Mouse (Mus musculus) stomach, postnatal 0 days (tissue): ENCODE measurements at regions not wholly inside any gene's neighbourhood (a gene's known extent, or its start where the extent isn't known, plus 50 kb on each side); places are given as distances from the start of the nearest gene placed in this dataset.

Experiments
- ATAC-seq: fragments of 200-750 bp; cut with Nextera tagmentation; 2 replicates; pipeline ENCODE4 v1.8.0; 2017; ENCODE audit not compliant: low FRiP score, low TSS enrichment
- DNase-seq: peaks from one replicate; pipeline ENCODE4 v3.0.0-alpha.2; 2016; ENCODE audit warnings: low spot score
- H3K27ac ChIP-seq: fragments of 300-500 bp; sonication (generic); replicated peaks from 2 replicates; pipeline ENCODE4 v1.5.1; 2014; ENCODE audit warnings: mild to moderate bottlenecking, control low read depth
- H3K27me3 ChIP-seq: fragments of 300-500 bp; sonication (generic); 2 replicates; pipeline ENCODE4 v1.6.1; 2014; ENCODE audit warnings: low read length; ENCODE audit not compliant: control insufficient read depth, insufficient read depth
- H3K36me3 ChIP-seq: fragments of 300-500 bp; sonication (generic); 2 replicates; pipeline ENCODE4 v1.6.1; 2014; ENCODE audit warnings: low read length, mixed read lengths; ENCODE audit not compliant: control insufficient read depth, insufficient read depth
- H3K4me1 ChIP-seq: fragments of 300-500 bp; sonication (generic); replicated peaks from 2 replicates; pipeline ENCODE4 v1.6.1; 2014; ENCODE audit warnings: antibody characterized with exemption; ENCODE audit not compliant: control insufficient read depth, insufficient read depth
- H3K4me2 ChIP-seq: fragments of 300-500 bp; sonication (generic); replicated peaks from 2 replicates; pipeline ENCODE4 v1.6.1; 2014; ENCODE audit warnings: low read depth, mild to moderate bottlenecking, control low read depth, moderate library complexity
- H3K4me3 ChIP-seq: fragments of 300-500 bp; sonication (generic); 2 replicates; pipeline ENCODE4 v1.5.1; 2014; ENCODE audit warnings: low read depth, low read length, control low read depth
- H3K9ac ChIP-seq: fragments of 300-500 bp; sonication (generic); 2 replicates; pipeline ENCODE4 v1.6.1; 2014; ENCODE audit warnings: mild to moderate bottlenecking, low read length, control low read depth, mixed read lengths
- H3K9me3 ChIP-seq: fragments of 300-500 bp; sonication (generic); 2 replicates; pipeline ENCODE4 v1.6.1; 2016; ENCODE audit warnings: low read length; ENCODE audit not compliant: control insufficient read depth
- CTCF ChIP-seq: IDR thresholded peaks from 2 replicates; pipeline ENCODE4 v1.5.1; 2016; ENCODE audit warnings: antibody characterized with exemption, low read depth, mild to moderate bottlenecking, moderate library complexity
- EP300 ChIP-seq: optimal IDR thresholded peaks from 2 replicates; pipeline ENCODE3; 2016; ENCODE audit warnings: antibody characterized with exemption
- WGBS: fragments of 180-500 bp; shearing (Covaris S2); extraction: QIAGEN DNeasy Blood & Tissue Kit; methylation state at CpG from one replicate; pipeline ENCODE4 v1.1.7; 2014; 5-methylcytosine and 5-hydroxymethylcytosine counted together

DNA sequence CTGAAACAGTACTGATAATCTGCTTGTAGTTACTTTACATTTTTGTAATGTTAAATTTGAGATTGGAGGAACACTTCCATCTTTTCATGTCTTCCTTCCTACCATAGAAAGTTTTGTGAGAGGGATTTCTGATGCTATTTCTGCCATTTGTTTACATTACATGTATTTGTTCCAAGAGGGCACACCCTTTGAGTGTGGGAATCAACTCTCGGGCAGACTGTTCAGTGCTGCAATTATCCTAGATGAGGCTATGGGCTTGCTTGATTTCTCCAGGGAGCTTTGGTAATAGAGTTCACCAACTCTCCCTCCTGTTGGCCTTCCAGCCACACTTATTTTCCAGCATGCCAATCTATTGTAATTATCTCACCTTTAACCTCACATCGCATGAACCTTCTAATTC lies 52.4 kb downstream of the Gm13691 start:
- H3K4me1 ChIP-seq = no peaks in the 10 kb centered on the region
- no peak overlapping the region for H3K27ac ChIP-seq
- ATAC-seq = no peak
- H3K9me3 ChIP-seq = no peaks in the 10 kb centered on the region
- 27% methylated on average over 2 of the region's 2 CpGs for WGBS
- no peak overlapping the region for H3K4me2 ChIP-seq
- no peak for DNase-seq
- H3K9ac ChIP-seq = no peak overlapping the region
- no peak overlapping the region for H3K4me3 ChIP-seq
- TF ChIP-seq EP300 (no peak), CTCF (no peak)
- no peaks in the 10 kb centered on the region for H3K36me3 ChIP-seq
- no peaks in the 10 kb centered on the region for H3K27me3 ChIP-seq

DNA sequence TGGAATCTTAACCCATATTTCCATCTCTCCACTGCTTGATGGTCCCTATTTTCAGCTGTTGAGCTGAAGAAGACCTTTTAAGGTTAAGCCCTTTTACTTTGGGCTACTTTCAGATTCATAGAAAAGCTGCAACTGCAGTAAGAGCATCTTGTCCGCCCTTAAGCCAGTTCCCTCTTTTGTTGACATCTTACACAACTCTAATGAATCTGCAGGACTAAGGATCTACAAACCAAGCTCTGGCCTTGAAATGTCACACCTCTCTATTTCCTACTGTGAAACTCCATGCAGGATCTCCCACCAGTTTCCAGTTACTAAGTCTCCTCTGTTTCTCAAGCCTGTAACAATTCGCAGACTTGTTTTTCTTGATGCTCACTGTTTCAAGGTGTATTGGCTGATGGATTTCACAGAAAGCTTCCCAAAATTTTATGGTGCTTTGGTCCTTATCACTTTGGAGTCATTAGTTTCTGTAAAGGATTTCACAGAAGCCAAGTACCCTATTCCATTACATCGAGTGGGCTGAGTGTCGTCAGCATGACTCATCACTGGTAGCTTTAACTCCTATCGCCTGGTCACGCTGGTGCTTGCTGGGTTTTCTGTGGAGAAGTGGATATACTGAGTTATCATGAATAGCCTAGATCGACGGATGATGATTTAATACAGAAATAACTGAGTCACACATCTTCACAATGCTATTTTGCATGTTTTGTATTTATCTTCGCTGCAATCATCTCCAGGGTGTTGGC lies 58.2 kb downstream of the Gm13691 start:
- TF ChIP-seq CTCF (no peak), EP300 (no peak)
- WGBS = 61% methylated on average over 9 of the region's 9 CpGs
- DNase-seq = no peak
- Histone ChIP-seq H3K27me3 (no peaks in the 10 kb centered on the region), H3K9me3 (no peaks in the 10 kb centered on the region), H3K36me3 (no peaks in the 10 kb centered on the region), H3K4me3 (no peak overlapping the region), H3K4me1 (no peaks in the 10 kb centered on the region), H3K4me2 (no peak overlapping the region), H3K27ac (no peak overlapping the region), H3K9ac (no peak overlapping the region)
- no peak for ATAC-seq

DNA sequence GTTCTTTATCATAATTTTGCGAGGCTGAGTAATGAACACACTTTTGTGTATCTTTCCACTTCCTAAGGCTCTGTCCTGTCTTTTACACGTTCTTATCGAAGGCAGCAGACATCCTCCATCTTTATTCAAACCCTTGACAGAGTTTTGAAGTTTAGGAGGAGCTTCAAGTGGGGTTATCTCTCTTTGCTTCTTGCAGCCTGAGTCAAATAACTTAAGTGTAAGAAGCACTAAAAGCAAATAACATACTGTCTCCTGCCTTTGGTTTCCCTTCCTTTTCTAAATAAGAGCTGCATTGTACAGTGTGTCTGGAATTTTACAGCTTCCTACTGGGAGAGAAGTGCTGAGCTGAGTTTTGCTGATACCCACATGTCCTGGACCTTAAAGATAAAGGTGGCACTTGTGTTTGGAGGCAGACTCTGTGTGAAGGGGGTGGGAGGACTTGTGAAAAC lies 61.6 kb downstream of the Gm13691 start:
- no peak overlapping the region for H3K9ac ChIP-seq
- H3K36me3 ChIP-seq = no peaks in the 10 kb centered on the region
- no peak for ATAC-seq
- H3K27me3 ChIP-seq = no peaks in the 10 kb centered on the region
- no peak overlapping the region for H3K4me2 ChIP-seq
- H3K27ac ChIP-seq = no peak overlapping the region
- no peak for DNase-seq
- H3K9me3 ChIP-seq = no peaks in the 10 kb centered on the region
- no peak for TF ChIP-seq CTCF
- no peak for TF ChIP-seq EP300
- WGBS = 34% methylated on average over 3 of the region's 3 CpGs
- no peak overlapping the region for H3K4me3 ChIP-seq
- H3K4me1 ChIP-seq = no peaks in the 10 kb centered on the region

DNA sequence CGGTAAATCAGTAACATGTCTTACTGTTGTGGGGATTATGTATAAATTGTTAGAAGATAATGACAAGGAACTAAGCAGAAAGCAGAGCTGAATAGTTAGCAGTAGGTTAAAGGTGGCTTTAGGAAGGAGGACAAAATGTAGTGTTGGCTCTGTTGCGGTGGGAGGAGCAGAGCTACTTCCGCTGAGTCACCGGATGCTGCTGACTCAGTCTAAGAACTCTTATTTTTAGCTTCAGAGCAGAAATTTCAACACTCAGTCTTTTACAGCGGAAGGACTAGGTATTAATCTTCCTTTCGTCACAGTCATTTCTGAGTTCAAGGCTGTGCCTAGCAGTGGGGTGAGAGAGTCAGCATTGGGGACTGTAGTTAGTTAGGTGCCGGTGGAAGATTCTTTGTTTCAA lies 68.9 kb downstream of the Gm13691 start:
- DNase-seq = peak; percentile 52
- H3K27ac ChIP-seq = no peak overlapping the region
- TF ChIP-seq EP300 = no peak
- TF ChIP-seq CTCF = no peak
- H3K4me3 ChIP-seq = no peak overlapping the region
- H3K4me2 ChIP-seq = no peak overlapping the region
- no peaks in the 10 kb centered on the region for H3K9me3 ChIP-seq
- H3K9ac ChIP-seq = no peak overlapping the region
- ATAC-seq = peak; percentile 94
- H3K36me3 ChIP-seq = no peaks in the 10 kb centered on the region
- WGBS = 45% methylated on average over 7 of the region's 7 CpGs
- no peaks in the 10 kb centered on the region for H3K27me3 ChIP-seq
- no peaks in the 10 kb centered on the region for H3K4me1 ChIP-seq

GRCm38 (mm10) chr2:84061221-84061620 lies 70.9 kb downstream of the Gm13691 start:
- WGBS = 83% methylated on average over 1 of the region's 1 CpGs
- H3K36me3 ChIP-seq = no peaks in the 10 kb centered on the region

DNA sequence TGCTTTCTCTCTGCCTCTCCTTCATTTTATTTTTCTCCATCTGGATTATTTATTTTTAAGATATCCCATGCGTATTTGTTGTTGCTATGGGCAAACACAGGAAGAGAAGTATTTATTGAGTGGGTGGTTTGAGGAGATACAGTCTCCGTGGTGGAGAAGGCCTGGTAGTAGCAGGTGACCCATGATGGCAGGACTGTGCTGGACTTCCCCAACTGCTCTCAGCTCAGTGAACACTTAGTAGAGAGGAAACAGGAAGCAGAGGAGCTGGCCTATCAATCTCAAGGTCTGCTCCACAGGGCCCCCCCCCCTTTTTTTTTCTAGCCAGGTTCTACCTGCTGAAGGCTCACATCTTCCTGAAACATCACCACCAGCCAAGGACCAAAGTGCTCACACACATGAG lies 74.0 kb downstream of the Gm13691 start:
- no peak for ATAC-seq
- no peaks in the 10 kb centered on the region for H3K27me3 ChIP-seq
- H3K4me3 ChIP-seq = no peak overlapping the region
- H3K9ac ChIP-seq = no peak overlapping the region
- no peaks in the 10 kb centered on the region for H3K4me1 ChIP-seq
- no peak overlapping the region for H3K27ac ChIP-seq
- TF ChIP-seq CTCF (no peak), EP300 (no peak)
- DNase-seq = no peak
- H3K36me3 ChIP-seq = no peaks in the 10 kb centered on the region
- H3K4me2 ChIP-seq = no peak overlapping the region
- WGBS = 63% methylated on average over 2 of the region's 2 CpGs
- no peaks in the 10 kb centered on the region for H3K9me3 ChIP-seq

More at GRCm38 (mm10) chr2:84061221-84061620, 70.9 kb downstream of the Gm13691 start:
- Histone ChIP-seq H3K27ac (no peak overlapping the region), H3K4me3 (no peak overlapping the region), H3K9ac (no peak overlapping the region), H3K4me1 (no peaks in the 10 kb centered on the region), H3K4me2 (no peak overlapping the region), H3K9me3 (no peaks in the 10 kb centered on the region), H3K27me3 (no peaks in the 10 kb centered on the region)
- DNase-seq = no peak
- ATAC-seq = no peak
- TF ChIP-seq CTCF (no peak), EP300 (no peak)
